Mouse (Mus musculus): Measurements from ENCODE around the gene C530008M17Rik.
"Not testable (repeated sequence)": the region's sequence is repeated elsewhere in the genome, so short reads cannot be mapped to it uniquely, and the experiment has no call there.

C530008M17Rik gene

DNA sequence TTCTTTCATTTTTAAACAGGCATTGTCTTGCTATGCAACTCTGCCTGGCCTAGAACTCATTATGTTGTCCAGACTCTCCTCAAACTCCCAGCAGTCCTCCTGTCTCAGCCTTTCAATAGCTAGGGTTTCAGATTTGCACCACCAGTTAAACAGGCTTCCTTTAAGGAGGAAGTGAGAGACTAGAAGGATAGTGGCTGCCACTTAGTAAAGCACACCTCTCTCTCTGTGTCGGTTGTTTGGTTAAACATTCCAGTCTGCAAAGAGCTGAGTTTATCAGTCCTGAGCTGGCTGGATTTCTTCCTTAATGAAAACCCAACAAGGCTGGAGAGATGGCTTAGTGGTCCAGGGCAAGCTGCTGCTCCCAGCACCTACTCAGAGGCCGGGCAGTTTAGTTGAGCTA lies 236.3 kb downstream of the C530008M17Rik start:
- in situ Hi-C loops (cut with MboI, MseI), result no loop called here

DNA sequence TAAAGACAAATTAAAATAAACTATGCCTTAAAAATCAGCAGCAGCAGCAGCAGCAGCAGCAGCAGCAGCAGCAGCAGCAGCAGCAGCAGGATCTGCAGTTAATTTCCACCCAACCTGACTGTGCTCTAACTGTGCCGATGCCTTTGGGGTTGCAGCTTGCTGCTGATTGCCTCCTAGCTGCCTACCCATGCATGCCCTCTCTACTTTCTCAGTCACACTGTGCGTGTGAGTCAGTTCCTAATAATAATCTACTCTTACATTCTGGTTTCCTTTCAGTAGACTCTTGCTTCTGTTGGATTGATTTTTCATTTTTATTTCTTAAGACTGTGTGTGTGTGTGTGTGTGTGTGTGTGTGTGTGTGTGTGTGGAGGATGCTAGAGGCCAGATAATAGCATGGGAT lies 236.8 kb downstream of the C530008M17Rik start:
- in situ Hi-C loops (cut with MboI, MseI), result no loop called here

GRCm38 (mm10) chr5:76902131-76902530 lies 245.8 kb downstream of the C530008M17Rik start:
- in situ Hi-C loops (cut with MboI, MseI), result loop anchor here in 1 of 2 experiments (10.0 kb wide), 1 partner anchor 63 kb away; no protein-coding TSS in a partner anchor

- in situ Hi-C loops (cut with MboI, MseI), result loop anchor here (5.0 to 10.0 kb wide), 2 partner anchors 47 to 60 kb away; partner anchors contain the start of genes Paics (in 1 of the 2) and Ppat (in 1 of the 2)
These were observed 248.5 kb downstream of the C530008M17Rik start for GRCm38 (mm10) chr5:76904713-76905404.

GRCm38 (mm10) chr5:76905405-76906154 lies 249.3 kb downstream of the C530008M17Rik start, which contains the start of gene Aasdh:
Aasdh (minus strand) TSS chr5:76905514.
- in situ Hi-C loops (cut with MboI, MseI), result loop anchor here (5.0 to 10.0 kb wide), 2 partner anchors 47 to 59 kb away; partner anchors contain the start of genes Paics (in 1 of the 2) and Ppat (in 1 of the 2)

DNA sequence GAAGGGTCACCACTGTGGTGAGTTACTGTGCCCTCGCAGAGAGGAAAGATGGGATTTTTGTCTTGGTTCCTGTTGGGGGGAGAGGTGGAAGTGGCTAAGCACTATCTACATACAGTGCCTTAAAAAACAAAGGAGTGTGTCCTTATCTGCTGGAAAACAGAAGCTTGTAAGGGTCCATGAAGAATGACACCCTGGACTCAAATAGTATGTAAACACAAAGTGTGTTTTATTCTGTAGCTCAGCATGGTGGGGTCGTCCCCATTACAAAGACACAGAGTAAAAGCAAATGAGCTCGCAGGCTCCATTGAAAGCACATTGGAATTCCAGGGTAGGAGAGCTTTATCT lies 249.8 kb downstream of the C530008M17Rik start:
- in situ Hi-C loops (cut with MboI, MseI), result loop anchor here (5.0 to 10.0 kb wide), 2 partner anchors 46 to 59 kb away; partner anchors contain the start of genes Paics (in 1 of the 2) and Ppat (in 1 of the 2)

GRCm38 (mm10) chr5:76910807-76911206 lies 254.5 kb downstream of the C530008M17Rik start:
- in situ Hi-C loops (cut with MboI, MseI), result no loop called here

DNA sequence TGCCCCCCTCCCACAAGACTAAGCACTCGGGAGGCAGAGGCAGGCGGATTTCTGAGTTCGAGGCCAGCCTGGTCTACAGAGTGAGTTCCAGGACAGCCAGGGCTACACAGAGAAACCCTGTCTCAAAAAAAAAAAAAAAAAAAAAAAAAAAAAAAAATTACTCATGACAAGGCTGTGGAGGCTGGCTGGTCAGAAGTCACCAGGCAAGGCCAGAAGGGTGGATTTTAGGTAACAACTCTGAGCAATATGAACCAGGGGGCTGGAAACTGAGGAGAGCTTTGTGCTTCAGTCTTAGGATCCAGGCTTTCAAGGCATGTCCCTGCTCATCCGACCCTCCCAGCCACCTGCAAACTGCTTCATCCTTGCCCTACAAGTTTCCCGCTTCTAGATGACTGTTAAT lies 256.2 kb downstream of the C530008M17Rik start:
- in situ Hi-C loops (cut with MboI, MseI), result not testable (repeated sequence)

DNA sequence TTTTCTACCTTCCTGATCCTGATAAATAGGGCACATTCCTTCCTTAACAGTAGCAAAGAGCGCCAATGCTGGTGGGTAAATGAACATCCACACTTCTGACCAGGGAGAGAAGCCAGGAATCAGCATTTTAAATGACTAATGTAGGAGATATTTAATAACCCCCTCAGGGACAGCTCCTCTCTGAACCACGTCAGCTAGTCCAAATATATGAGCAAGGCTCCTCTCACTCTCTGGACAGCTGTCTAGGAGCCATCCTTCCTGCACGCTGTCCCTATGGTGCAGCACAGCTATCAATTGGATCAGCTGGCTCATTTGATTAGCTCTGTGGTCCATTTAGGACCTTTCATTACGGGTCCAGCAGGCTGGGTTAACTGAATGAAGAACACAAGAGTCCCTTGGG lies 266.5 kb downstream of the C530008M17Rik start:
- in situ Hi-C loops (cut with MboI, MseI), result loop anchor here in 1 of 2 experiments (5.0 kb wide), 1 partner anchor 34 kb away; no protein-coding TSS in a partner anchor

All from T-helper 17 cell (primary cell).